Mouse (Mus musculus) forebrain, postnatal 0 days (tissue): ENCODE results near the gene St6galnac5. TPM values are rescaled to one million over a fixed set of nuclear protein-coding genes. Genes with fewer than 3 reads are reported as not detected.

Experiments
- ATAC-seq: fragments of 200-750 bp; cut with Nextera tagmentation; 2 replicates; pipeline ENCODE4 v1.8.0; 2017; ENCODE audit warnings: mild to moderate bottlenecking, moderate library complexity
- DNase-seq: peaks from one replicate; pipeline ENCODE4 v3.0.0-alpha.2; 2015
- H3K27ac ChIP-seq: fragments of 300-500 bp; sonication (generic); 2 replicates; pipeline ENCODE4 v1.5.1; 2014; ENCODE audit warnings: low read depth, mild to moderate bottlenecking, antibody characterized with exemption, low read length, moderate library complexity, mixed read lengths
- H3K27me3 ChIP-seq: fragments of 300-500 bp; sonication (generic); 2 replicates; pipeline ENCODE4 v1.6.1; 2014; ENCODE audit warnings: mild to moderate bottlenecking, low read length, mixed read lengths; ENCODE audit not compliant: insufficient read depth
- H3K36me3 ChIP-seq: fragments of 300-500 bp; sonication (generic); 2 replicates; pipeline ENCODE4 v1.6.1; 2014; ENCODE audit warnings: mild to moderate bottlenecking, moderate library complexity; ENCODE audit not compliant: insufficient read depth
- H3K4me1 ChIP-seq: fragments of 300-500 bp; sonication (generic); 2 replicates; pipeline ENCODE4 v1.6.1; 2014; ENCODE audit warnings: antibody characterized with exemption; ENCODE audit not compliant: insufficient read depth
- H3K4me2 ChIP-seq: fragments of 300-500 bp; sonication (generic); 2 replicates; pipeline ENCODE4 v1.6.1; 2014; ENCODE audit warnings: low read depth, mild to moderate bottlenecking, moderate library complexity
- H3K4me3 ChIP-seq: fragments of 300-500 bp; sonication (generic); 2 replicates; pipeline ENCODE4 v1.5.1; 2014; ENCODE audit warnings: low read depth, low read length, mixed read lengths
- H3K9ac ChIP-seq: fragments of 300-500 bp; sonication (generic); 2 replicates; pipeline ENCODE4 v1.6.1; 2014; ENCODE audit warnings: mild to moderate bottlenecking
- H3K9me3 ChIP-seq: fragments of 300-500 bp; sonication (generic); 2 replicates; pipeline ENCODE4 v1.6.1; 2016; ENCODE audit warnings: low read length
- CTCF ChIP-seq: sonication (generic); IDR thresholded peaks from 2 replicates; pipeline ENCODE4 v1.5.1; 2016; ENCODE audit warnings: antibody characterized with exemption, control low read depth, low read depth
- WGBS: fragments of 180-500 bp; shearing (Covaris S2); extraction: QIAGEN DNeasy Blood & Tissue Kit; methylation state at CpG from one replicate; pipeline ENCODE4 v1.1.7; 2014; 5-methylcytosine and 5-hydroxymethylcytosine counted together
- polyA plus RNA-seq: library from polyadenylated mRNA; unstranded; fragments of >200 nt; fragmentation: Nextera tagmentation; extraction: Ambion mirVana; gene quantifications from 2 replicates; pipeline ENCODE4 v1.2.1, GENCODE M21; 2015
- total RNA-seq: library from RNA; depleted of rRNA; stranded (reverse); fragments of >200 nt; gene quantifications from 2 replicates; pipeline ENCODE4 v1.2.3, GENCODE M21; 2014

St6galnac5 gene
- total and polyA plus RNA-seq, 2 experiments from 2014 or later = 26.8 to 38.3 TPM

GRCm38 (mm10) chr3:152998106-152998505 lies 16.1 kb upstream of the St6galnac5 start:
- Histone ChIP-seq H3K4me3 (no peak overlapping the region), H3K4me2 (no peak overlapping the region), H3K27ac (no peak overlapping the region), H3K9me3 (no peaks in the 10 kb centered on the region), H3K9ac (no peak overlapping the region), H3K27me3 (no peaks in the 10 kb centered on the region), H3K36me3 (no peaks in the 10 kb centered on the region), H3K4me1 (no peaks in the 10 kb centered on the region)
- ATAC-seq (no peak), DNase-seq (no peak)
- TF ChIP-seq CTCF = no peak
- 61% methylated on average over 5 of the region's 5 CpGs for WGBS

- H3K4me1 ChIP-seq = no peaks in the 10 kb centered on the region
- no peak for TF ChIP-seq CTCF
- 57% methylated on average over 5 of the region's 5 CpGs for WGBS
- no peak overlapping the region for H3K4me3 ChIP-seq
- H3K27me3 ChIP-seq = no peaks in the 10 kb centered on the region
- DNase-seq = no peak
- H3K4me2 ChIP-seq = no peak overlapping the region
- H3K27ac ChIP-seq = no peak overlapping the region
- no peaks in the 10 kb centered on the region for H3K36me3 ChIP-seq
- no peak overlapping the region for H3K9ac ChIP-seq
- no peaks in the 10 kb centered on the region for H3K9me3 ChIP-seq
- ATAC-seq = peak; percentile 38; the same call in 1 of the 2 replicates
Measured at GRCm38 (mm10) chr3:152993608-152994007, 11.6 kb upstream of the St6galnac5 start.

- no peak overlapping the region for H3K4me3 ChIP-seq
- H3K9ac ChIP-seq = no peak overlapping the region
- peak; percentile 71 for ATAC-seq
- no peaks in the 10 kb centered on the region for H3K9me3 ChIP-seq
- H3K4me2 ChIP-seq = no peak overlapping the region
- no peaks in the 10 kb centered on the region for H3K4me1 ChIP-seq
- H3K27me3 ChIP-seq = no peaks in the 10 kb centered on the region
- 80% methylated on average over 2 of the region's 2 CpGs for WGBS
- no peak for TF ChIP-seq CTCF
- no peak overlapping the region for H3K27ac ChIP-seq
- H3K36me3 ChIP-seq = no peaks in the 10 kb centered on the region
- DNase-seq = no peak
Measured at GRCm38 (mm10) chr3:152990787-152991186, 8.7 kb upstream of the St6galnac5 start.

- H3K27ac ChIP-seq = peak overlapping the region; percentile 60
- ATAC-seq = peak; percentile 84
- TF ChIP-seq CTCF = 0 out of 2 replicates have a peak, but pooled peaks have one; percentile 18
Measured at GRCm38 (mm10) chr3:152980978-152981974, 770 bp downstream of the St6galnac5 start.

GRCm38 (mm10) chr3:152980431-152980830 lies 1.6 kb downstream of the St6galnac5 start:
- Histone ChIP-seq H3K4me3 (peak overlapping the region; percentile 63), H3K9me3 (no peaks in the 10 kb centered on the region), H3K4me2 (peak overlapping the region; percentile 79), H3K36me3 (no peaks in the 10 kb centered on the region), H3K27me3 (no peaks in the 10 kb centered on the region), H3K9ac (peak overlapping the region; percentile 65), H3K27ac (peak overlapping the region; percentile 60; the same call in 1 of the 2 replicates), H3K4me1 (peaks cover 6% of the 10 kb centered on the region)
- ATAC-seq (peak; percentile 34), DNase-seq (peak; percentile 48)
- 6% methylated on average over 6 of the region's 6 CpGs for WGBS
- peak; percentile 41; the same call in 1 of the 2 replicates for TF ChIP-seq CTCF

More at GRCm38 (mm10) chr3:152980978-152981974, 770 bp downstream of the St6galnac5 start:
- Histone ChIP-seq H3K9ac (peak overlapping the region; percentile 65), H3K4me2 (peak overlapping the region; percentile 79), H3K4me1 (peaks cover 6% of the 10 kb centered on the region), H3K4me3 (peak overlapping the region; percentile 63), H3K36me3 (no peaks in the 10 kb centered on the region), H3K9me3 (no peaks in the 10 kb centered on the region), H3K27me3 (no peaks in the 10 kb centered on the region)
- DNase-seq = peak; percentile 69
- 1% methylated on average over 47 of the region's 47 CpGs for WGBS

- H3K4me2 ChIP-seq = peak overlapping the region; percentile 79
- 73% methylated on average over 11 of the region's 11 CpGs for WGBS
- H3K4me3 ChIP-seq = peak overlapping the region; percentile 63
- ATAC-seq = no peak
- H3K27ac ChIP-seq = no peak overlapping the region
- no peaks in the 10 kb centered on the region for H3K36me3 ChIP-seq
- peak overlapping the region; percentile 31; the same call in 1 of the 2 replicates for H3K9ac ChIP-seq
- H3K9me3 ChIP-seq = no peaks in the 10 kb centered on the region
- H3K27me3 ChIP-seq = no peaks in the 10 kb centered on the region
- peaks cover 6% of the 10 kb centered on the region for H3K4me1 ChIP-seq
- TF ChIP-seq CTCF = no peak
- DNase-seq = no peak
Measured at GRCm38 (mm10) chr3:152979481-152980092, 2.5 kb downstream of the St6galnac5 start.

GRCm38 (mm10) chr3:152971373-152971772 lies 10.7 kb downstream of the St6galnac5 start:
- Histone ChIP-seq H3K4me1 (no peaks in the 10 kb centered on the region), H3K9ac (no peak overlapping the region), H3K4me3 (no peak overlapping the region), H3K27me3 (no peaks in the 10 kb centered on the region), H3K4me2 (no peak overlapping the region), H3K36me3 (no peaks in the 10 kb centered on the region), H3K27ac (no peak overlapping the region), H3K9me3 (no peaks in the 10 kb centered on the region)
- DNase-seq (no peak), ATAC-seq (no peak)
- no peak for TF ChIP-seq CTCF
- WGBS = 83% methylated on average over 4 of the region's 4 CpGs
